Mouse (Mus musculus) intestine, embryonic 15.5 days (tissue): ENCODE measurements around the gene Tmem163. TPM values are rescaled to one million over a fixed set of nuclear protein-coding genes. Genes with fewer than 3 reads are reported as not detected.

ENCODE experiments used
- ATAC-seq: fragments of 200-750 bp; cut with Nextera tagmentation; 2 replicates; pipeline ENCODE4 v1.8.0; 2017; ENCODE audit warnings: moderate TSS enrichment, moderate library complexity
- H3K27ac ChIP-seq: fragments of 300-500 bp; sonication (generic); 2 replicates; pipeline ENCODE4 v1.5.1; 2015; ENCODE audit warnings: mild to moderate bottlenecking, inconsistent platforms
- H3K27me3 ChIP-seq: fragments of 300-500 bp; sonication (generic); replicated peaks from 2 replicates; pipeline ENCODE4 v1.6.1; 2015; ENCODE audit warnings: inconsistent platforms
- H3K36me3 ChIP-seq: fragments of 300-500 bp; sonication (generic); 2 replicates; pipeline ENCODE4 v1.6.1; 2015; ENCODE audit warnings: inconsistent platforms
- H3K4me1 ChIP-seq: fragments of 300-500 bp; sonication (generic); replicated peaks from 2 replicates; pipeline ENCODE4 v1.6.1; 2015; ENCODE audit warnings: inconsistent platforms
- H3K4me2 ChIP-seq: fragments of 300-500 bp; sonication (generic); replicated peaks from 2 replicates; pipeline ENCODE4 v1.6.1; 2015; ENCODE audit warnings: mild to moderate bottlenecking, inconsistent platforms
- H3K4me3 ChIP-seq: fragments of 300-500 bp; sonication (generic); replicated peaks from 2 replicates; pipeline ENCODE4 v1.5.1; 2015; ENCODE audit warnings: inconsistent platforms
- H3K9ac ChIP-seq: fragments of 300-500 bp; sonication (generic); 2 replicates; pipeline ENCODE4 v1.6.1; 2015; ENCODE audit warnings: inconsistent platforms
- H3K9me3 ChIP-seq: fragments of 300-500 bp; sonication (generic); 2 replicates; pipeline ENCODE4 v1.6.1; 2016; ENCODE audit warnings: inconsistent platforms
- WGBS: fragments of 180-500 bp; shearing (Covaris S2); methylation state at CpG from one replicate; pipeline ENCODE4 v1.1.7; 2015; 5-methylcytosine and 5-hydroxymethylcytosine counted together
- polyA plus RNA-seq: library from polyadenylated mRNA; unstranded; fragments of >200 nt; fragmentation: Nextera tagmentation; extraction: Ambion mirVana; gene quantifications from 2 replicates; pipeline ENCODE4 v1.2.1, GENCODE M21; 2015

The Tmem163 gene
- polyA plus RNA-seq, 1 experiment from 2014 or later = 0.85 TPM

DNA sequence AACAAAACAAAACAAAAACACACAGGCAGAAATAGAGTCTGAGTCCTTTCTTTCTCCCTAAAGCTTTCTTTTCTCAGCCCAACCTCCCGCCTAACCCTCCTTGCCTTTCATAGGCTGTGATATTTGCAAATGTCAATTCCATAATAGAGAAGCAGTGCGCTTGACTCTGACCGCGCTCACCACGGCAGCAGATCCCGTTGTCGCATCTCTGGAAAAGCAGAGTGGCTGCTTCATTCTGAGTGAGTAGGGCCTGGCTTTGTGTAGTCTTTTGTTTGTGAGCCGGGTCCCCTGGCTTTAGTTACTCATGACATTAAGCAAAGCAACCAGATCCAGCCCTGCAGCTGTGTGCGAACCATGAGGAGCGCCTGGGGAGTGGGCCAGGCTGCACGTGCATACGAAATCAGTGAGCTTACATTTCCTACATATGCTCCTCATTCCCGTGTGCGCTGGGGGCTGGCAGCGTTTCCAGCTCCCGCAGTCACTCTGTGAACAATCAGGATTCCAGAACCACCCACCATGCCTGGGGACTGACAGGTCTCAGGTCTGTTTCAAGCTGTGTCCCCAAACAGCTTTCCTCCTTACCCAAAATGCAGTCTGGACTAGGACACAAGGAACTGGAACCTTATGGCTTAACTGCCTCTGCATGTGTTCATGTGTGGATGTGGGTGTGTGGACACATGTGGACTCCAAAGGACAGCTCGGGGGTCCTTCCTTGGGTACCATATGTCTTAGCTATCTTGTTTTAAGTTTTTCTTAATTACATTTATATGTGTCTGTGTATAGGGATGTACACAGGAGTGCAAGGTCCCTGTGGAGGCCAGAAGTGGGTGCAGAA lies 141.9 kb downstream of the Tmem163 start:
- no peaks in the 10 kb centered on the region for H3K9me3 ChIP-seq
- no peak overlapping the region for H3K27ac ChIP-seq
- H3K4me3 ChIP-seq = no peak overlapping the region
- ATAC-seq = no peak
- no peaks in the 10 kb centered on the region for H3K36me3 ChIP-seq
- H3K9ac ChIP-seq = no peak overlapping the region
- 22% methylated on average over 17 of the region's 17 CpGs for WGBS
- peaks cover 6% of the 10 kb centered on the region; the same call in 1 of the 2 replicates for H3K4me1 ChIP-seq
- H3K4me2 ChIP-seq = peak overlapping the region; percentile 46; the same call in 1 of the 2 replicates
- no peaks in the 10 kb centered on the region for H3K27me3 ChIP-seq

DNA sequence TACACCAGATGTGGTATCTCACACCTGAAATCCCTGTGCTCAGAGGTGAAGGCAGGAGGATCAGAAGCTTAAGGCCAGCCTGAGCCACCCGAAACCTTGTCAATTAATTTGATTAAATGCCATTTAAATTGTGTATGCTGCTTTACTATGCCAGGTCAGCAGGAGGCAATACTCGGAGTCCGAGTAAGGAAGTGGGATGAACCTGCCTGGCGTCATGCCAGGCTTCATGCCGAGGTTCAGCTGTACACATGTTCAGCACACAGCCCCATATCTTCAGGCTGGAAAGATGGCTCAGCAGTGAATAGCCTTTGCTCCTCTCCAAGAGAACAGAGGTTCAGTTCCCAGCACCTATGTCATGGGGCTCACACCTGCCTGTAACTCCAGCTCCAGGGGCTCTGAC lies 142.9 kb downstream of the Tmem163 start:
- no peak overlapping the region for H3K27ac ChIP-seq
- H3K27me3 ChIP-seq = no peaks in the 10 kb centered on the region
- peaks cover 6% of the 10 kb centered on the region; the same call in 1 of the 2 replicates for H3K4me1 ChIP-seq
- no peak overlapping the region for H3K4me3 ChIP-seq
- WGBS = 44% methylated on average over 5 of the region's 5 CpGs
- no peaks in the 10 kb centered on the region for H3K36me3 ChIP-seq
- no peaks in the 10 kb centered on the region for H3K9me3 ChIP-seq
- no peak overlapping the region for H3K9ac ChIP-seq
- ATAC-seq = peak; percentile 31; the same call in 1 of the 2 replicates
- no peak overlapping the region for H3K4me2 ChIP-seq

DNA sequence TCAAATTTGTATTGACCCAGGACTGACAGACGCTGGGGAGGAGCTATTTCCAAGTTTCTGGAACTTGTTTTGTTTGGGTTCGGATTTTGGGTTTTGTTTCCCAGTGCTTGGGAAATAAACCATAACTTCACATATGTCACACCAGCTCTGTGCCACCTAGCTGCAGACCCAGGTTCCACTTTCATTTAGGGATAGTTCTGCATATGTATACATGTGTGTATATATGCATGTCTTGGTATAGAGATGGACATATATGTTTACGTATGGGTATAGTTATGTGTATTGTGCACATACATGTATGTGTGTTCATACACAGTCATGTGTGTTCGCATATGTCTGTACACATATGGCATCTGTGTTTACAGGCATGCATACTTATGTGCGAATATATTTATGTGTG lies 147.6 kb downstream of the Tmem163 start:
- Histone ChIP-seq H3K36me3 (no peaks in the 10 kb centered on the region), H3K27me3 (no peaks in the 10 kb centered on the region), H3K4me1 (no peaks in the 10 kb centered on the region), H3K4me2 (no peak overlapping the region), H3K9ac (no peak overlapping the region), H3K27ac (no peak overlapping the region), H3K9me3 (no peaks in the 10 kb centered on the region), H3K4me3 (no peak overlapping the region)
- ATAC-seq = no peak
- WGBS = 61% methylated on average over 5 of the region's 5 CpGs

DNA sequence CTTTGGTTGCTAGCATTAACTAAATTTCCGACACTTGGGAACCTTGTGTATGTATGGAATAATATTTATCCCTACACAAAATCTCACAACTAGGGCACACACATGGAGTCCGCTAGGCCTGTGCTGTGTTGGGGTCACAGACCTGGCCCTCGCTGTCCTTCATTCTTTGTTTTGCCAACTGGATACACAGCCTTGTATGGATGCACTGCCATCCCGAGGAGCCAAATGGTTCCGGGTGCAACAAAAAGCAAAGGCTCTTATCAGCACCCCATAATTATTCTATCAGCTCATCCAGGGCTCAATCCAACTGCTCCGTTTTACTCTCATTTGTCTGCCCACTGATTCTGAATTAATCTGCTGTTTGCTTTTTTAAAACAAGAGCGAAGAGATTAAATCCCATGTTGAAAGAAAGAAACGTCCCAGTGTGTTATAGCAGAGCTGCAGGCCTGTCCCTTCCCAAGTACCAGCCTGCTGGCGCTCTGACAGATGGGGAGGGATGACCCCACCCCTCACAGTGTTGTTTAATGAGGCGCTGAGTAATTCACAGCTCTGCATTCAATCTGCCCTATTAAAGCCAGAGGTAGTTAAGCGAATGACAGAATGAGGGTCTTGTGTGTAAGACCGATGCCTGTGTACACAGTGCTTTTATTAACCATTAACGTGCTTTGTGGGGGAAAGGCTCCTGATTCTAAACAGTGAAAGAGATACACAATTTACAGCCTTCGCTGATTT lies 148.3 kb downstream of the Tmem163 start:
- H3K4me2 ChIP-seq = peak overlapping the region; percentile 4; the same call in 1 of the 2 replicates
- ATAC-seq = peak; percentile 59
- H3K27me3 ChIP-seq = no peaks in the 10 kb centered on the region
- no peak overlapping the region for H3K27ac ChIP-seq
- no peak overlapping the region for H3K4me3 ChIP-seq
- no peak overlapping the region for H3K9ac ChIP-seq
- no peaks in the 10 kb centered on the region for H3K36me3 ChIP-seq
- H3K9me3 ChIP-seq = no peaks in the 10 kb centered on the region
- WGBS = 24% methylated on average over 14 of the region's 14 CpGs
- no peaks in the 10 kb centered on the region for H3K4me1 ChIP-seq

DNA sequence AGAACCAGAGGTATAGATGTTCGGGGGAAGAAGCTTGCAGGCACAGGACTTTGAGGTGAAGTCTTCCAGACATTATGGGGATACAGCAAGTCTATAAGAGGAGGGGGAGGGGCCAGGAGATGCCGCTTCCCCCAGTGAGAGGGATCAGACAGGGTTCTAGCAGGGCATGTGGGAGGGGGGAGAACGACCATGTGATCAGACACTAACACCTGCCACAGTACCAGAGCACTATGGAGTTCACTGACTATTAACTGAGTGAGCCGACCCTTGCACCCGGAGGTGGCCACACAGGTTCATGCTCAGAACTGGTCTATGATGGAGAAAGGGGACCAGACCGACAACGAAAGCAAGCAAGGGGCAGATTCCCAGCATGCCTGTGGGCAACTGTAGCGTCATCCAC lies 156.0 kb downstream of the Tmem163 start:
- Histone ChIP-seq H3K27ac (no peak overlapping the region), H3K4me3 (no peak overlapping the region), H3K36me3 (no peaks in the 10 kb centered on the region), H3K9ac (no peak overlapping the region), H3K4me1 (no peaks in the 10 kb centered on the region), H3K9me3 (no peaks in the 10 kb centered on the region), H3K4me2 (no peak overlapping the region), H3K27me3 (no peaks in the 10 kb centered on the region)
- WGBS = 77% methylated on average over 8 of the region's 8 CpGs
- ATAC-seq = no peak

DNA sequence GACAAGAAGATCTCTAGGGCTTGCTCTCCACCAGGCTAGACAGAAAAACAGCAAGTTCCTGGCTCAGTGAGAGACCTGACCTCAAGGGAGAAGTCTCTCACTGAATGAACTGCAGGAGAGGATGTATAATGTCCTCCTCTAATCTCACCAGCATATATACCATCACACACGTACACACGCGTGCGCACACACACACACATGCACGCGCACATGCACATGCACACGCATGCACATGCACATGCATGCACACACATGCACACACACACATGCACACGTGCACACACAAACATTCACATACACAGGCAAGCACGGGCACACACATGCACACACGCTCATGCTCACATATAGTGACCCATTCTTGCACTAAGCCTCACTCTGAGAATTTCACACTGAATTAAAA lies 164.5 kb downstream of the Tmem163 start:
- Histone ChIP-seq H3K4me2 (no peak overlapping the region), H3K27me3 (no peaks in the 10 kb centered on the region), H3K9me3 (no peaks in the 10 kb centered on the region), H3K36me3 (no peaks in the 10 kb centered on the region), H3K4me1 (no peaks in the 10 kb centered on the region), H3K27ac (no peak overlapping the region), H3K9ac (no peak overlapping the region), H3K4me3 (no peak overlapping the region)
- 96% methylated on average over 10 of the region's 10 CpGs for WGBS
- no peak for ATAC-seq

DNA sequence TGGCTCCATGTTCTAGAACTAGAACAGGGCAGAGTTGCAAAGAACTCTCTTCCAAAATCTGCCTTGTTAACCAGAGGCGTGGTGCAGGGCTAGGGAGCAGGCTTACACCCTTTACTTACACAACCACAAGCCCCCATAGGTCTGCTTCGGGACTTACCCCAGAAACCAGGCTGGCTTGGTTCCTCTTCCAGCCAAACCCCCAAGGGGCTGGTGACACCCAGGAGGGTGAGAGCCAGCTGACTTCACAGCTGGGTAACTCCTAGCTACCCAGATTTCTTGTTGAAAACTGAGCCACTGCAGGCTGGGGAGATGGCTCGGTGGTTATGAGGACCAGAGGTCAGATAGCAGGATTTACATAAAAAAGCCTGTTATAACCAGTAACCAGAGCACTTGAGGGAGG lies 164.9 kb downstream of the Tmem163 start:
- H3K9ac ChIP-seq = no peak overlapping the region

DNA sequence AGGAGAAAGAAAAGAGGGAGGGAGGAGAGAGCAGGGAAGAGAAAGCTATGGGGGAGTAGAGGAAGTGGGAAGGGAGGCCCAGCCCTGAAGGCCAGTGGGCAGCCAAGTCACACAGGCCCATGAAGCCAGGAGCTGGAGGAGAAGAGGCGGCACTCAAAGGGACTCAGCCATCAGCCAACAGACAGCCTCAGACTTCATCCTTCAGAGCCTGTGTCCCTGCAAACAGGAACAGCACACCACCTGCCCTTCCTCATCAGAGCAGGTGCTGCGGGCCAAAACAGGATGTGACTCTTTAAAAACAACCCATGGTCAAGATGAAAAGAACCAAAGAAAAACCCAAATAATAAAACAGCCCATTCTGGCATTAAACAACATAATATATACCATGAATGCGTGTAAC lies 165.7 kb downstream of the Tmem163 start:
- 82% methylated on average over 3 of the region's 3 CpGs for WGBS
- H3K4me3 ChIP-seq = no peak overlapping the region

More for the DNA sequence above, 164.9 kb downstream of the Tmem163 start:
- H3K4me1 ChIP-seq = no peaks in the 10 kb centered on the region
- no peaks in the 10 kb centered on the region for H3K27me3 ChIP-seq
- no peak overlapping the region for H3K4me2 ChIP-seq
- no peak overlapping the region for H3K27ac ChIP-seq
- no peak overlapping the region for H3K4me3 ChIP-seq
- no peaks in the 10 kb centered on the region for H3K36me3 ChIP-seq
- no peaks in the 10 kb centered on the region for H3K9me3 ChIP-seq
- no peak for ATAC-seq
- 79% methylated on average over 3 of the region's 3 CpGs for WGBS

DNA sequence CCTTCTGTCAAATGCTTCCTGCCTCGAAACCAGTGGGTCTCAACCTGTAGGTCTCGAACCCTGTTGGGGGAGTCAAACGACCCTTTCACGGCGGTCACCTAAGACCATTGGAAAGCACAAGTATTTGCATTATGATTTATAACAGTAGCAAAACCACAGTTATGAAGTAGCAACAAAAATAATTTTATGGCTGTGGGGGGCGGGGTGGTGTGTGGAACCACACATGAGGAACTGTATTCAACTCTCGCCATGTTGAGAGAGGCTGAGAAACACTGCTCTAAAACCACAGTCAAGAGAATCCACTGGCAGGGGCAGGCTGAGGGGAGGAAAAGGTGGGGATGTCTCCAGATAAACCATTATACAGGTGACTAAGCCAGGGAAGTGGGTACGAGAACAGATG lies 166.2 kb downstream of the Tmem163 start:
- Histone ChIP-seq H3K27ac (no peak overlapping the region), H3K4me2 (no peak overlapping the region), H3K9me3 (no peaks in the 10 kb centered on the region), H3K36me3 (no peaks in the 10 kb centered on the region), H3K9ac (no peak overlapping the region), H3K27me3 (no peaks in the 10 kb centered on the region), H3K4me3 (no peak overlapping the region), H3K4me1 (no peaks in the 10 kb centered on the region)
- no peak for ATAC-seq
- WGBS = 82% methylated on average over 8 of the region's 8 CpGs

More for the DNA sequence above, 165.7 kb downstream of the Tmem163 start:
- Histone ChIP-seq H3K36me3 (no peaks in the 10 kb centered on the region), H3K4me2 (no peak overlapping the region), H3K9ac (no peak overlapping the region), H3K27ac (no peak overlapping the region), H3K4me1 (no peaks in the 10 kb centered on the region), H3K9me3 (no peaks in the 10 kb centered on the region), H3K27me3 (no peaks in the 10 kb centered on the region)
- no peak for ATAC-seq

DNA sequence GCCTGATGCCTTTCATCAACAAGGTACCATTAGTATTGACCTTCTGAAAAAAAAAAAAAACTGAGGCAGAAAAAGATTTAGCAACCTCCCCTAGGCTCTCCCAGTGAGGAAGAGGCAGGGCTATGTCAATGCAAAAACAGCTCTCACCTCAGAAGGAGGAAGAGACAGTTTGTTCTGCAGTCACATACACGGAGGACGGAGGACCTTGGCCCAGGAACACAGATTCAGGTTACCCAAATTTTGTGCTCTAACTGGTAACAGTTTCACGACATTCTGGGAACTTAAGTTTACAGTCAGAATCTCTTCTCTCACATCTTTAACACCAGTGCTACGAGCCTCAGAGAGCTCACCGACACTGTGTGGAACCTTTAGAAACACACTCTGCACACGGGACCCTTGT lies 166.6 kb downstream of the Tmem163 start:
- H3K9ac ChIP-seq = no peak overlapping the region
- H3K27me3 ChIP-seq = no peaks in the 10 kb centered on the region
- H3K27ac ChIP-seq = no peak overlapping the region
- 77% methylated on average over 6 of the region's 6 CpGs for WGBS
- H3K4me3 ChIP-seq = no peak overlapping the region
- H3K36me3 ChIP-seq = no peaks in the 10 kb centered on the region
- H3K4me2 ChIP-seq = no peak overlapping the region
- no peaks in the 10 kb centered on the region for H3K4me1 ChIP-seq
- H3K9me3 ChIP-seq = no peaks in the 10 kb centered on the region
- no peak for ATAC-seq

DNA sequence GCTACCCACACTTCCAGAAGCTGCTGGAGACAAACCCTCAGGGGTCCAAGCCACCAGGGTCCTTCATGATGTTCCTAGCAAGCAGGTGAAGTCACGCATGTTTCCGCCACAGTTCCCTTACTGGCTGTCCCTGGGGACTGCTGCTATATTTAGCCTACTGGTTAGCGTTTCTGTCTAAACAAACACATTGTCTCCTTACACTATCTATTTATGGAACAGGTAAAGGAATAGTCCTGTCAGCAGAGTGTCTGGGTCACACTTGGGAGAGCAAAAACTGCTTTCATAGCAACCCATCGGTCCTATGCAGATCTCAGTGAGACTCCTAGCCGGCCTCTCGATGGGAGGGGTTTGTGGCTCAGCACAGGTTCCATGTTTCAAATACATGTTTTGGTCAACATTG lies 168.0 kb downstream of the Tmem163 start:
- H3K9ac ChIP-seq = no peak overlapping the region
- H3K4me1 ChIP-seq = no peaks in the 10 kb centered on the region
- WGBS = 81% methylated on average over 6 of the region's 6 CpGs
- H3K36me3 ChIP-seq = no peaks in the 10 kb centered on the region
- ATAC-seq = no peak
- H3K4me3 ChIP-seq = no peak overlapping the region
- no peaks in the 10 kb centered on the region for H3K27me3 ChIP-seq
- H3K27ac ChIP-seq = no peak overlapping the region
- no peak overlapping the region for H3K4me2 ChIP-seq
- no peaks in the 10 kb centered on the region for H3K9me3 ChIP-seq

DNA sequence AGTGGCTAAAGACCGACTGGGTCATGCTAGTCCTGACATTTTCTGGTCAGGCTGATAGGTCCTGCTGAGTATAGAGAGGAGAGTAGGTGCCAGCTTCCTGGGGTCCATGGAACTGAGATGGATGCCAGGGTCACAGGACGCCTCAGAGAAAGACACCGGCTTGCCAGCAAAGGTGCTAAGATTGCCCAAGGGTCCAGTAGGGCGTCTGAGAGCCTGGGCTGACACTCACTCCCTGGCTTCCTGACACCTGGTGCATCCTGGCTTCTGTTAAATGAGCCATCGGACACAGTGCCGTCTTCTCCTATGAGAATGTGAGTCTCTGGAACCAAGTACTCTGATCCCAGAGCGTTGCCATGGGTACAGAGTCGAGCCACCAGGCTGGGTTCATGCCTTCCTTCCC lies 170.4 kb downstream of the Tmem163 start:
- 80% methylated on average over 8 of the region's 8 CpGs for WGBS

More for the DNA sequence above, 170.4 kb downstream of the Tmem163 start:
- no peak overlapping the region for H3K4me3 ChIP-seq
- H3K27ac ChIP-seq = no peak overlapping the region
- no peaks in the 10 kb centered on the region for H3K9me3 ChIP-seq
- no peak overlapping the region for H3K9ac ChIP-seq
- H3K27me3 ChIP-seq = no peaks in the 10 kb centered on the region
- H3K36me3 ChIP-seq = no peaks in the 10 kb centered on the region
- H3K4me2 ChIP-seq = no peak overlapping the region
- no peaks in the 10 kb centered on the region for H3K4me1 ChIP-seq
- no peak for ATAC-seq
